Mouse (Mus musculus) forebrain, embryonic 14.5 days (tissue): ENCODE measurements around the gene Dkc1. TPM values are rescaled to one million over a fixed set of nuclear protein-coding genes. Genes with fewer than 3 reads are reported as not detected.
A peak's percentile ranks its signal among the peaks of the same experiment; 100 is the strongest.

Source experiments
- ATAC-seq: fragments of 200-750 bp; cut with Nextera tagmentation; 2 replicates; pipeline ENCODE4 v1.8.0; 2017; ENCODE audit warnings: mild to moderate bottlenecking, moderate library complexity
- DNase-seq: peaks from one replicate; pipeline ENCODE4 v3.0.0-alpha.2; 2015; ENCODE audit warnings: low spot score
- H3K27ac ChIP-seq: fragments of 300-500 bp; sonication (generic); 2 replicates; pipeline ENCODE4 v1.5.1; 2014; ENCODE audit warnings: low read depth, mild to moderate bottlenecking, control low read depth, low read length, moderate library complexity
- H3K27me3 ChIP-seq: fragments of 300-500 bp; sonication (generic); replicated peaks from 2 replicates; pipeline ENCODE4 v1.6.1; 2014; ENCODE audit warnings: low read length, control low read depth, mixed read lengths; ENCODE audit not compliant: control insufficient read depth, insufficient read depth
- H3K36me3 ChIP-seq: fragments of 300-500 bp; sonication (generic); 2 replicates; pipeline ENCODE4 v1.6.1; 2014; ENCODE audit warnings: low read length, control low read depth; ENCODE audit not compliant: control insufficient read depth, insufficient read depth
- H3K4me1 ChIP-seq: fragments of 300-500 bp; sonication (generic); 2 replicates; pipeline ENCODE4 v1.6.1; 2014; ENCODE audit warnings: antibody characterized with exemption, low read length, control low read depth; ENCODE audit not compliant: control insufficient read depth, insufficient read depth
- H3K4me2 ChIP-seq: fragments of 300-500 bp; sonication (generic); 2 replicates; pipeline ENCODE4 v1.6.1; 2014; ENCODE audit warnings: mild to moderate bottlenecking, control low read depth, low read length
- H3K4me3 ChIP-seq: fragments of 300-500 bp; sonication (generic); 2 replicates; pipeline ENCODE4 v1.5.1; 2014; ENCODE audit warnings: low read depth, low read length, control low read depth
- H3K9ac ChIP-seq: fragments of 300-500 bp; sonication (generic); 2 replicates; pipeline ENCODE4 v1.6.1; 2014; ENCODE audit warnings: mild to moderate bottlenecking, low read length, control low read depth, moderate library complexity
- H3K9me3 ChIP-seq: fragments of 300-500 bp; sonication (generic); replicated peaks from 2 replicates; pipeline ENCODE4 v1.6.1; 2016; ENCODE audit warnings: low read length, control low read depth, mixed read lengths; ENCODE audit not compliant: control insufficient read depth
- WGBS: fragments of 180-500 bp; shearing (Covaris S2); extraction: QIAGEN DNeasy Blood & Tissue Kit; methylation state at CpG from one replicate; pipeline ENCODE4 v1.1.7; 2014; 5-methylcytosine and 5-hydroxymethylcytosine counted together
- polyA plus RNA-seq: library from polyadenylated mRNA; unstranded; fragments of >200 nt; fragmentation: Nextera tagmentation; extraction: Ambion mirVana; gene quantifications from 2 replicates; pipeline ENCODE4 v1.2.1, GENCODE M21; 2014

The Dkc1 gene
- 62.7 and 68.4 TPM in 2 replicates for polyA plus RNA-seq

GRCm38 (mm10) chrX:75095369-75096162, at the start of gene Dkc1:
TSS of gene Dkc1 (plus strand) at chrX:75095854.
- 33% methylated on average over 29 of the region's 29 CpGs for WGBS
- H3K4me3 ChIP-seq: peak within 1 kb of the TSS; percentile 56
- H3K27ac ChIP-seq: peak within 1 kb of the TSS; percentile 70
- DNase-seq (peak; percentile 96), ATAC-seq (peak; percentile 99)
- H3K9me3 ChIP-seq: no peaks in the 10 kb centered on the region
- H3K9ac ChIP-seq: peak within 1 kb of the TSS; percentile 63
- no peaks in the 10 kb centered on the region for H3K27me3 ChIP-seq
- peaks cover 10% of the 10 kb centered on the region; the same call in 1 of the 2 replicates for H3K36me3 ChIP-seq
- H3K4me1 ChIP-seq: no peaks in the 10 kb centered on the region
- H3K4me2 ChIP-seq: peak within 1 kb of the TSS; percentile 60

DNA sequence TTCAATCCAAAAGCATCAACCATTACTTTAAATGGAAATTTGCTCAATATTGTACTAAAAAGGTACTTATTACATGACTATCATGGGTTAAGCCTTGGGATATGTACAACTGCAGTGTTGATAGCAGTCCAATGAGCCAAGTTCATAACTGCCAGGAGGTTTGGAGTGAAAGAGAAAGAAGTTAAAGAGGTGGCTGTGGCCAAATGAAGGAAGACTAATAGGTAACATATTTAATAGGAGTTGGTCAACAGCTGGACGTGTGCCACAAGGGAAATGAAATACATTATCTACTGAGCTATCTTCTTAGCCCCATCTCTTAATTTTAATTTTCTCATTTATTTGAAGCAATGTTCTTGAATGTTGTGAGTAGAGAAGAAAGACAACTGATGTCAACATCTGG, 49.7 kb upstream of the Dkc1 start:
- ATAC-seq (no peak), DNase-seq (no peak)
- H3K36me3 ChIP-seq: no peaks in the 10 kb centered on the region
- H3K4me2 ChIP-seq: no peak overlapping the region
- H3K27ac ChIP-seq: no peak overlapping the region
- 87% methylated on average over 1 of the region's 1 CpGs for WGBS
- no peak overlapping the region for H3K9ac ChIP-seq
- no peaks in the 10 kb centered on the region for H3K4me1 ChIP-seq
- no peak overlapping the region for H3K4me3 ChIP-seq
- H3K9me3 ChIP-seq: no peaks in the 10 kb centered on the region
- H3K27me3 ChIP-seq: no peaks in the 10 kb centered on the region

- Histone ChIP-seq H3K9ac (no peak overlapping the region), H3K27me3 (no peaks in the 10 kb centered on the region), H3K9me3 (no peaks in the 10 kb centered on the region), H3K4me1 (no peaks in the 10 kb centered on the region), H3K4me2 (no peak overlapping the region), H3K4me3 (no peak overlapping the region), H3K27ac (no peak overlapping the region), H3K36me3 (no peaks in the 10 kb centered on the region)
- 59% methylated on average over 3 of the region's 3 CpGs for WGBS
- ATAC-seq (no peak), DNase-seq (peak; percentile 35)
These were observed 48.6 kb upstream of the Dkc1 start for GRCm38 (mm10) chrX:75046921-75047635.

GRCm38 (mm10) chrX:75056120-75056775, 39.4 kb upstream of the Dkc1 start:
- Histone ChIP-seq H3K4me1 (no peaks in the 10 kb centered on the region), H3K4me3 (no peak overlapping the region), H3K36me3 (no peaks in the 10 kb centered on the region), H3K4me2 (no peak overlapping the region), H3K27ac (no peak overlapping the region), H3K9me3 (no peaks in the 10 kb centered on the region), H3K27me3 (no peaks in the 10 kb centered on the region), H3K9ac (no peak overlapping the region)
- 82% methylated on average over 2 of the region's 2 CpGs for WGBS
- ATAC-seq (no peak), DNase-seq (no peak)

- Histone ChIP-seq H3K27ac (no peak overlapping the region), H3K9me3 (no peaks in the 10 kb centered on the region), H3K36me3 (no peaks in the 10 kb centered on the region), H3K4me1 (no peaks in the 10 kb centered on the region), H3K27me3 (no peaks in the 10 kb centered on the region), H3K4me3 (no peak overlapping the region), H3K9ac (no peak overlapping the region), H3K4me2 (no peak overlapping the region)
- DNase-seq (no peak), ATAC-seq (no peak)
- 71% methylated on average over 2 of the region's 2 CpGs for WGBS
These were observed 13.3 kb upstream of the Dkc1 start for GRCm38 (mm10) chrX:75082351-75082750.

- H3K27me3 ChIP-seq: no peaks in the 10 kb centered on the region
- ATAC-seq: peak; percentile 84
- 32% methylated on average over 26 of the region's 26 CpGs for WGBS
These were observed 11.5 kb upstream of the Dkc1 start for GRCm38 (mm10) chrX:75083982-75084773.

DNA sequence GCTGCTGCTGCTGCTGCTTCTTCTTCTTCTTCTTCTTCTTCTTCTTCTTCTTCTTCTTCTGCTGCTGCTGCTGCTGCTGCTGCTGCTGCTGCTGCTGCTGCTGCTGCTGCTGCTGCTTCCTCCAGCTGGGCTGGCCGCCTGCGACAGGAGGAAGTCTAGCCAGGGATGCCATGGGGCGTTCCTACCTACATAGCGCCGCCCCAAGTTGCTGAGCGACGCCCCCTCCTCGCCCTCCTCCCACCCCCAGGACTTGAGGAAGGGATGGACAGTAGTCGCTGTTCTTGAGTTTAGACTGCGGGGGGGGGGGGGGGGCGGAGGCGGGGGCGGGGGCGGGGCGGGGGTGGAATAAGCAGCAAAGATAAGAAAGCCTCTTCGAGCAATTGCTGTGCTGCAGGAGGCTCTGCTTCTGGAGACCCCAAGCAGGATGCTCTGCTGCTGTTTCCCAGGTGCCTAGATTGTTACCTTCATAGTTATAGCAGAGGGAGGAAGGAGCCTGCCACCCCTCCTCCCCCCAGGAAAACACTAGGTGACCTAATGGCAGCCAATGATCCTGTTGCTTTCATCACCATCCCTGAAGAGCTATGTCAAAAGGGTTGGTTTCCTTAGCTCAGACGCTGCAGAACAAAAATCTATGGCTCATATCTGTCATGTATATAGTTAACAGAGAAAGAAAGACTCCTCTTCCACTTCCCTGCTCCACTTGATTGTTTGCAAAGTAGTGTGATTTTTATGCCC, 10.7 kb upstream of the Dkc1 start, which contains the start of gene Gab3:
Gene Gab3, minus strand, starts transcription at position 685 of the 735 bp plus-strand sequence.
- Histone ChIP-seq H3K4me3 (peak within 1 kb of the TSS; percentile 40), H3K27me3 (no peaks in the 10 kb centered on the region), H3K9me3 (no peaks in the 10 kb centered on the region), H3K36me3 (no peaks in the 10 kb centered on the region), H3K9ac (peak within 1 kb of the TSS; percentile 46), H3K27ac (no peak within 1 kb of the TSS), H3K4me1 (no peaks in the 10 kb centered on the region), H3K4me2 (peak within 1 kb of the TSS; percentile 51)
- WGBS: 21% methylated on average over 13 of the region's 17 CpGs
- DNase-seq (peak; percentile 53), ATAC-seq (peak; percentile 93)

More at GRCm38 (mm10) chrX:75083982-75084773, 11.5 kb upstream of the Dkc1 start:
- Histone ChIP-seq H3K9ac (peak overlapping the region; percentile 46), H3K36me3 (no peaks in the 10 kb centered on the region), H3K27ac (no peak overlapping the region), H3K4me2 (peak overlapping the region; percentile 51), H3K9me3 (no peaks in the 10 kb centered on the region), H3K4me3 (peak overlapping the region; percentile 40), H3K4me1 (no peaks in the 10 kb centered on the region)
- peak; percentile 17 for DNase-seq

DNA sequence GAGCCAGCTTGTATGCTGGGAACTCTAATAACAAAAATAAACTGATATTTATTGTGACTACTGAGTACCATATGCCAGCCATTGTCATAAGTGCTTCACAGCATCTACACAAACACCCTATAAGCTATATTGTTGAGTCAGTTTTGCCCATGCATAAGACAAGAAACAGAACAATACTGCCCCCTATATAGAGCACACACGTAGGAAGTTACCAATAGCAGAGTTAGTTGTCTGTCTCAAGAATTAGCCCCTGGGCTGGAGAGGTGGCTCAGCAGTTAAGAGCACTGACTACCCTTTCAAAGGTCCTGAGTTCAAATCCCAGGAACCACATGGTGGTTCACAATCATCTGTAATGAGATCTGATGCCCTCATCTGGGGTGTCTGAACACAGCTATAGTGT, 10.0 kb upstream of the Dkc1 start:
- DNase-seq (peak; percentile 12), ATAC-seq (no peak)
- H3K27ac ChIP-seq: no peak overlapping the region
- H3K4me1 ChIP-seq: no peaks in the 10 kb centered on the region
- no peaks in the 10 kb centered on the region for H3K36me3 ChIP-seq
- 27% methylated on average over 1 of the region's 1 CpGs for WGBS
- H3K4me3 ChIP-seq: no peak overlapping the region
- H3K9me3 ChIP-seq: no peaks in the 10 kb centered on the region
- H3K4me2 ChIP-seq: no peak overlapping the region
- H3K9ac ChIP-seq: no peak overlapping the region
- H3K27me3 ChIP-seq: no peaks in the 10 kb centered on the region
